Mouse (Mus musculus) kidney, adult 2 months (tissue): ENCODE results near the gene Tcf7l1. TPM values are rescaled to one million over a fixed set of nuclear protein-coding genes. Genes with fewer than 3 reads are reported as not detected.

Experiments
- DNase-seq: peaks from one replicate; pipeline ENCODE4 v3.0.0; 2021
- H3K27ac ChIP-seq: fragments of 200-500 bp; 2 replicates; pipeline ENCODE4 v1.5.1; 2012; ENCODE audit warnings: low read depth, low read length, control low read depth, inconsistent platforms; ENCODE audit not compliant: insufficient read depth
- H3K27me3 ChIP-seq: fragments of 200-500 bp; replicated peaks from 2 replicates; pipeline ENCODE4 v1.6.1; 2012; ENCODE audit warnings: mild to moderate bottlenecking, moderate library complexity, low read length, inconsistent platforms; ENCODE audit not compliant: control insufficient read depth, insufficient read depth
- H3K36me3 ChIP-seq: fragments of 200-500 bp; 2 replicates; pipeline ENCODE4 v1.6.1; 2012; ENCODE audit warnings: mild to moderate bottlenecking, moderate library complexity, low read length, inconsistent platforms; ENCODE audit not compliant: control insufficient read depth, insufficient read depth
- H3K4me1 ChIP-seq: fragments of 200-500 bp; 2 replicates; pipeline ENCODE4 v1.6.1; 2011; ENCODE audit warnings: low read length; ENCODE audit not compliant: control insufficient read depth, insufficient read depth
- H3K4me3 ChIP-seq: fragments of 200-500 bp; 2 replicates; pipeline ENCODE4 v1.5.1; 2011; ENCODE audit warnings: mild to moderate bottlenecking, low read depth, low read length, control low read depth; ENCODE audit not compliant: insufficient read depth
- CTCF ChIP-seq: fragments of 200-500 bp; conservative IDR thresholded peaks from 2 replicates; pipeline ENCODE4 v1.5.1; 2011; ENCODE audit warnings: low read depth, mild to moderate bottlenecking, control low read depth, low read length, moderate library complexity, mixed read lengths; ENCODE audit not compliant: insufficient read depth, insufficient read length
- POLR2A ChIP-seq: fragments of 200-500 bp; IDR thresholded peaks from one replicate; pipeline ENCODE4 v1.6.1; 2011; ENCODE audit warnings: low read depth, low read length, control low read depth
- WGBS: fragments of 180-500 bp; shearing (Covaris S2); methylation state at CpG from one replicate; pipeline ENCODE4 v1.1.7; 2018; 5-methylcytosine and 5-hydroxymethylcytosine counted together
- polyA plus RNA-seq: library from polyadenylated mRNA; depleted of rRNA; stranded (reverse); fragments of >200 nt; gene quantifications from 2 replicates; pipeline ENCODE4 v1.2.3, GENCODE M21; 2012

Tcf7l1 gene
- polyA plus RNA-seq, 1 experiment: 16.3 TPM

- WGBS: 42% methylated on average over 9 of the region's 9 CpGs
- Histone ChIP-seq H3K4me1 (peaks cover 2% of the 10 kb centered on the region; the same call in 1 of the 2 replicates), H3K27ac (no peak overlapping the region), H3K4me3 (no peak overlapping the region), H3K36me3 (no peaks in the 10 kb centered on the region), H3K27me3 (no peaks in the 10 kb centered on the region)
- TF ChIP-seq POLR2A (no peak), CTCF (no peak)
- DNase-seq: no peak
Measured at GRCm38 (mm10) chr6:72754215-72754614, 34.8 kb downstream of the Tcf7l1 start.

DNA sequence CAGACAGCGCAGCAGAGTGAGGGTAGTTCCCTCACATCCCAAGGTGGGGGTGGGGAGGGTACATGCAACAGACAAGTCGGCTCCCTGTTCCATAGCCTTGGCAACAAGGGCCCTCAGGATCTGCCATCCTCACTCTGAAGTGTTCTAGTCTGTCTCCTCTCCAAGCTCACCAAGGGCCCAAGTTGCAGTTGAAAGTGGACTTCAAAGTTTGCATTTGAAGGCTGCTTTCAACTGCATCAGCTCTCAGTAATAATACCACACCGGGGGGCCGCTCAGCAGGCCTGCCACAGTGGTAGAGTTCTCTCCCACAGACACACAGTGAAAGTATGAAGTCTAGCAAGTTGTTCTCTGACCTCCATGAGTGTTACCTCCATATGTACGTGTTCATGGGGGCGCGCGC is 35.3 kb downstream of the Tcf7l1 start:
- no peak for TF ChIP-seq POLR2A
- no peak for TF ChIP-seq CTCF
- 91% methylated on average over 8 of the region's 8 CpGs for WGBS
- Histone ChIP-seq H3K27me3 (no peaks in the 10 kb centered on the region), H3K27ac (no peak overlapping the region), H3K36me3 (no peaks in the 10 kb centered on the region), H3K4me3 (no peak overlapping the region), H3K4me1 (peaks cover 4% of the 10 kb centered on the region; the same call in 1 of the 2 replicates)
- no peak for DNase-seq

- H3K36me3 ChIP-seq: no peaks in the 10 kb centered on the region
- peaks cover 4% of the 10 kb centered on the region; the same call in 1 of the 2 replicates for H3K4me1 ChIP-seq
- no peaks in the 10 kb centered on the region for H3K27me3 ChIP-seq
- 51% methylated on average over 15 of the region's 15 CpGs for WGBS
- H3K4me3 ChIP-seq: no peak overlapping the region
- H3K27ac ChIP-seq: no peak overlapping the region; the same call in 1 of the 2 replicates
- DNase-seq: peak; percentile 43
- TF ChIP-seq POLR2A (no peak), CTCF (no peak)
Measured at GRCm38 (mm10) chr6:72752824-72753223, 36.2 kb downstream of the Tcf7l1 start.

DNA sequence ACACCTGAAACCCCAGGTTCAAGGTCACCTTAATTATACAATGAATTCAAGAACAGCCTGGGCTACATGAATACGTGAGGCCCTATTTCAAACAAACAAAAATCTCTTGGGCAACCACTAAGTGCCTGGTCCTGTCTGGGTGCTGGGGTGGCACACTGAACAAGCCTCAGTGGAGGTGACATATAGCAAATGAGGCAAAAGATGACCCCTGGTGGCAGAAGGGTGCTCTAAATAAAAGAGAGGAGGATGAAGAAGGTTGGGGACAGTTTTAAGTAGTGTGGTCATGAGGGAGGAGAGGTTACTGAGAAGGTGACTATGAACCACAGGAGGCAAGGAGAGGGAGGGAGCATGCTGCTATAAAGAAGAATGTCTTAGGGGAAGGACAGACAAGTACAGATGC is 37.8 kb downstream of the Tcf7l1 start:
- TF ChIP-seq CTCF: 0 out of 2 replicates have a peak, but pooled peaks have one; percentile 7
- no peak for TF ChIP-seq POLR2A
- WGBS: 86% methylated on average over 1 of the region's 1 CpGs
- no peak overlapping the region for H3K27ac ChIP-seq
- no peak overlapping the region for H3K4me3 ChIP-seq
- H3K4me1 ChIP-seq: peaks cover 4% of the 10 kb centered on the region; the same call in 1 of the 2 replicates
- DNase-seq: no peak
- no peaks in the 10 kb centered on the region for H3K27me3 ChIP-seq
- no peaks in the 10 kb centered on the region for H3K36me3 ChIP-seq

- 41% methylated on average over 5 of the region's 5 CpGs for WGBS
- no peak overlapping the region for H3K27ac ChIP-seq
- H3K4me1 ChIP-seq: peaks cover 12% of the 10 kb centered on the region
Measured at GRCm38 (mm10) chr6:72748882-72749437, 40.1 kb downstream of the Tcf7l1 start.

DNA sequence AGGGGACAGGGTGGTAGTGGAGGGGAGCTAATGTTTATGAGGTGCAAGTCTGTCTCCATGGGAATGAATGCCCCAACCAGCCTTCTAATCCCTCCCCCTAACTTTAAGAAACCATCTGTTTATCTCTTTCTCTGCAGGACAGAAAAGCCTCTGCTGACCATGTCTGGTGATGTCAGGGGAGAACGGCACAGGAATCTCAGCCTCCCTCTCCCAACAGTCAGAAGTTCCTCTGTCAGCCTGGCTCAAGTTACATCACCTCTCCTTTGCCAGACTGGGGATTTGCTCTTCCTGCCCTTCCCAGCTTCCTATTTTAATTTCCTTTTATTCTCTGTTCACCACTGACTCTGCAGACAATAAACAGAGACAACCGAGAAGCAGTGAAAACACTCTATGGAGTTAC is 40.6 kb downstream of the Tcf7l1 start:
- WGBS: 30% methylated on average over 2 of the region's 2 CpGs
- TF ChIP-seq CTCF (no peak), POLR2A (no peak)
- Histone ChIP-seq H3K36me3 (no peaks in the 10 kb centered on the region), H3K4me1 (peaks cover 17% of the 10 kb centered on the region), H3K27ac (no peak overlapping the region), H3K4me3 (no peak overlapping the region), H3K27me3 (no peaks in the 10 kb centered on the region)
- no peak for DNase-seq

More at GRCm38 (mm10) chr6:72748882-72749437, 40.1 kb downstream of the Tcf7l1 start:
- no peaks in the 10 kb centered on the region for H3K36me3 ChIP-seq
- TF ChIP-seq CTCF (no peak), POLR2A (no peak)
- H3K27me3 ChIP-seq: no peaks in the 10 kb centered on the region
- no peak overlapping the region for H3K4me3 ChIP-seq
- no peak for DNase-seq

- H3K4me1 ChIP-seq: peaks cover 18% of the 10 kb centered on the region
- DNase-seq: no peak
- 56% methylated on average over 11 of the region's 11 CpGs for WGBS
- H3K36me3 ChIP-seq: no peaks in the 10 kb centered on the region
- TF ChIP-seq POLR2A (no peak), CTCF (no peak)
- H3K27ac ChIP-seq: no peak overlapping the region
- no peaks in the 10 kb centered on the region for H3K27me3 ChIP-seq
- no peak overlapping the region for H3K4me3 ChIP-seq
Measured at GRCm38 (mm10) chr6:72747814-72748213, 41.2 kb downstream of the Tcf7l1 start.

- TF ChIP-seq POLR2A: no peak
- no peak for TF ChIP-seq CTCF
- Histone ChIP-seq H3K27me3 (no peaks in the 10 kb centered on the region), H3K36me3 (no peaks in the 10 kb centered on the region), H3K27ac (no peak overlapping the region), H3K4me1 (peaks cover 18% of the 10 kb centered on the region), H3K4me3 (no peak overlapping the region)
- 64% methylated on average over 4 of the region's 4 CpGs for WGBS
- no peak for DNase-seq
Measured at GRCm38 (mm10) chr6:72747156-72747555, 41.9 kb downstream of the Tcf7l1 start.
